Mouse (Mus musculus) right cerebral cortex, adult 18-20 months (tissue): Measurements from ENCODE around the gene Perm1.
A peak's percentile ranks its signal among the peaks of the same experiment; 100 is the strongest.

Source experiments
- DNase-seq: peaks from one replicate; pipeline ENCODE4 v3.0.0; 2022; ENCODE audit warnings: mixed read lengths

The Perm1 gene

GRCm38 (mm10) chr4:156215649-156216048, at the start of gene Perm1:
Gene Perm1 (plus strand): TSS chr4:156215868.
- no peak for DNase-seq

- no peak for DNase-seq
Measured at GRCm38 (mm10) chr4:156166477-156166876, 49.2 kb upstream of the Perm1 start.

- DNase-seq = no peak
Measured at GRCm38 (mm10) chr4:156168611-156169010, 47.1 kb upstream of the Perm1 start.

- no peak for DNase-seq
Measured at GRCm38 (mm10) chr4:156169129-156169528, 46.5 kb upstream of the Perm1 start.

GRCm38 (mm10) chr4:156171828-156172227, 43.8 kb upstream of the Perm1 start:
- no peak for DNase-seq

- DNase-seq = no peak
Measured at GRCm38 (mm10) chr4:156177630-156178029, 38.0 kb upstream of the Perm1 start.

- no peak for DNase-seq
Measured at GRCm38 (mm10) chr4:156183747-156184146, 31.9 kb upstream of the Perm1 start.

- DNase-seq = no peak
Measured at GRCm38 (mm10) chr4:156184291-156184954, 31.2 kb upstream of the Perm1 start.

GRCm38 (mm10) chr4:156185456-156185949, 30.2 kb upstream of the Perm1 start:
- DNase-seq = no peak

GRCm38 (mm10) chr4:156185950-156186850, 29.5 kb upstream of the Perm1 start:
- DNase-seq = peak; percentile 77

- no peak for DNase-seq
Measured at GRCm38 (mm10) chr4:156188162-156188810, 27.4 kb upstream of the Perm1 start.

GRCm38 (mm10) chr4:156188811-156189323, 26.8 kb upstream of the Perm1 start:
- no peak for DNase-seq

- DNase-seq = no peak
Measured at GRCm38 (mm10) chr4:156192421-156193199, 23.1 kb upstream of the Perm1 start.

- DNase-seq = no peak
Measured at GRCm38 (mm10) chr4:156193200-156193590, 22.5 kb upstream of the Perm1 start.

- no peak for DNase-seq
Measured at GRCm38 (mm10) chr4:156193906-156194305, 21.8 kb upstream of the Perm1 start.

- DNase-seq = no peak
Measured at GRCm38 (mm10) chr4:156194346-156194745, 21.3 kb upstream of the Perm1 start.

- DNase-seq = peak; percentile 45
Measured at GRCm38 (mm10) chr4:156195927-156196870, 19.5 kb upstream of the Perm1 start.

GRCm38 (mm10) chr4:156197131-156197828, 18.4 kb upstream of the Perm1 start, which contains the start of gene Agrn:
Gene Agrn (minus strand): TSS chr4:156197488.
- DNase-seq = peak; percentile 45

- DNase-seq = peak; percentile 67
Measured at GRCm38 (mm10) chr4:156197829-156198205, 17.9 kb upstream of the Perm1 start.
